Comparison of ENCODE assay signal across 20 mouse cellular contexts in the genomic region with DNA sequence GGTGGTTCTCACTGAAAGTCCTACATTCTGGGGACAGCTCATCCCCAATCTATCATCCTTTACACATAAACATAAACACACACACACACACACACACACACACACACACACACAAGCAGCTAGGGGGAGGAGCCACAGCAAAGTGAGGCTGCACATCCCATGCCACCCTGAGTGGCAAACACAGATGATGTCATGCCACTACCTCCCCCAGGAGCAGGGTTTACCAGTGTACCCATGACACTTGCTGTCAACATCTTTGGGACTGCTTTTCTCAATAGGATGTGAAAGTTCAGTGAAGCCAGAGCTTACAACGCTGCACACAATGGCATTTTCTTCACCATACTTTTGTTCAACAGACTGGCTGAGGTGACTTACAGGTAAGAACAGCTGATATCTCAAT.
DNase-seq lines count a peak whose midpoint lies in the region; ATAC-seq and TF ChIP-seq lines count a peak whose summit lies in the region.
"Had no signal": no experiment of that assay in that cellular context is flagged by ENCODE, and none has a peak within 500 bp of the region (broad histone marks: within the 10 kb centered on the region; RNA-seq: fewer than 3 reads in every experiment).

No protein-coding gene starts in this region.

- no peak for TF ChIP-seq POLR2A in CH12.LX (IDR thresholded peaks at IDR 0.05; ENCODE audit: low read depth, low read length)

- peaks cover 8 to 45% of the 10 kb centered on the region in 2 experiments for H3K36me3 ChIP-seq in CH12.LX (replicated peaks in 1 of 2; ENCODE audit: control insufficient read depth in 1 of 2, insufficient read depth in 1 of 2, low read length in 1 of 2)

- H3K9me3 ChIP-seq in CH12.LX (replicated peaks; ENCODE audit: low read length), result no peaks in the 10 kb centered on the region
- H3K9me3 ChIP-seq: forebrain, embryonic 15.5 days; heart, embryonic 10.5 days; hindbrain, embryonic 12.5 days had no signal

- TF ChIP-seq EP300 in CH12.LX (IDR thresholded peaks at IDR 0.05; ENCODE audit: low read length), result no peak

- H3K27ac ChIP-seq in CH12.LX (ENCODE audit: insufficient read depth, low read depth), result no peak overlapping the region
- H3K27ac ChIP-seq: forebrain, embryonic 15.5 days; heart, embryonic 10.5 days; hindbrain, embryonic 12.5 days had no signal

- H3K79me2 ChIP-seq in CH12.LX (replicated peaks; ENCODE audit: control insufficient read depth, extremely low read depth, insufficient read depth, poor library complexity, severe bottlenecking), result no peaks in the 10 kb centered on the region; the same call in 1 of the 2 replicates

- ATAC-seq in monocyte, adult 5-6 weeks (replicated peaks; ENCODE audit: insufficient number of reproducible peaks, low FRiP score, low TSS enrichment, poor library complexity, severe bottlenecking), result peak; percentile 60
- ATAC-seq: activated CD4-positive, CD25-positive, alpha-beta regulatory T cell, adult 4 months; CD4-positive, CD25-positive, alpha-beta regulatory T cell, adult 4 months; forebrain, embryonic 15.5 days; hindbrain, embryonic 16.5 days; inflammation-experienced regulatory T-cells, adult 6 months had no signal

- dilution Hi-C loops in CH12.LX (cut with MboI; ENCODE audit: extremely low pct_ligation_motif_present, extremely low pct_unique_long_range_greater_than_20kb, low sequenced_read_pairs), result no loop called here

- no peak overlapping the region for H3K4me2 ChIP-seq in CH12.LX (ENCODE audit: insufficient read depth, low read depth, poor library complexity, severe bottlenecking)
- H3K4me2 ChIP-seq: forebrain, embryonic 15.5 days; hindbrain, embryonic 12.5 days had no signal

- peak; percentile 23 for DNase-seq in retina, postnatal 1 day
- DNase-seq in retina, embryonic 14.5 days (ENCODE audit: low spot score), result no peak
- DNase-seq in CH12.LX (ENCODE audit: extremely low read depth), result peak; percentile 19
- DNase-seq in heart, adult 11 months, result no peak
- DNase-seq in gastrocnemius, postnatal 25 days, result no peak
- DNase-seq: adrenal gland, postnatal 14 days; cerebellum, adult 18-20 months; cerebellum, adult 9-11 months; cerebellum, postnatal 36 days; gastrocnemius, postnatal 10 days; heart, postnatal 10 days; heart, postnatal 4 days had no signal

- no peak for TF ChIP-seq RAD21 in CH12.LX (IDR thresholded peaks at IDR 0.05; ENCODE audit: low read depth, low read length)

- no peaks in the 10 kb centered on the region for H3K27me3 ChIP-seq in CH12.LX (replicated peaks)
- H3K27me3 ChIP-seq: forebrain, embryonic 15.5 days; hindbrain, embryonic 12.5 days had no signal

- H3K9ac ChIP-seq in CH12.LX (ENCODE audit: insufficient read depth, low read depth), result no peak overlapping the region
- H3K9ac ChIP-seq: forebrain, embryonic 15.5 days; hindbrain, embryonic 12.5 days had no signal

- in situ Hi-C loops in CH12.LX (cut with MboI; ENCODE audit: low pct_ligation_motif_present, low pct_unique_long_range_greater_than_20kb, low sequenced_read_pairs), result loop anchor here (5.0 kb wide), 1 partner anchor 33 kb away; no protein-coding TSS in a partner anchor

- peaks cover 10 to 34% of the 10 kb centered on the region in 2 experiments; a peak in 3 of 4 replicates for H3K4me1 ChIP-seq in CH12.LX (ENCODE audit: control insufficient read depth in 1 of 2, insufficient read depth in 2 of 2)
- H3K4me1 ChIP-seq: forebrain, embryonic 15.5 days; heart, embryonic 10.5 days; hindbrain, embryonic 12.5 days had no signal

- H3K4me3 ChIP-seq in CH12.LX (replicated peaks in 1 of 3; ENCODE audit: low read depth in 2 of 3, low read length in 2 of 3, poor library complexity in 1 of 3), result no peak overlapping the region
- H3K4me3 ChIP-seq: forebrain, embryonic 15.5 days; heart, embryonic 10.5 days; hindbrain, embryonic 12.5 days had no signal

- TF ChIP-seq CTCF in CH12.LX (conservative IDR thresholded peaks at IDR 0.05 in 1 of 2, IDR thresholded peaks at IDR 0.05 in 1 of 2; ENCODE audit: low read depth in 2 of 2, low read length in 2 of 2), result no peak

TF ChIP-seq in CH12.LX, 34 proteins besides CTCF, POLR2A, EP300 and RAD21:
- TF ChIP-seq ELF1 (IDR thresholded peaks at IDR 0.05; ENCODE audit: low read depth, low read length) (no peak), HCFC1 (IDR thresholded peaks at IDR 0.05; ENCODE audit: low read depth, low read length) (no peak), GABPA (IDR thresholded peaks at IDR 0.05; ENCODE audit: insufficient replicate concordance, low read depth, low read length) (no peak), MAZ (IDR thresholded peaks at IDR 0.05; ENCODE audit: low read depth, low read length) (no peak), SIN3A (IDR thresholded peaks at IDR 0.05; ENCODE audit: low read length) (no peak), UBTF (IDR thresholded peaks at IDR 0.05; ENCODE audit: low read depth, low read length) (no peak), USF1 (IDR thresholded peaks at IDR 0.05; ENCODE audit: low read depth, low read length) (no peak), NELFE (IDR thresholded peaks at IDR 0.05; ENCODE audit: low read depth, low read length) (no peak), USF2 (conservative IDR thresholded peaks at IDR 0.05; ENCODE audit: low read depth, low read length) (no peak), ZC3H11A (IDR thresholded peaks at IDR 0.05; ENCODE audit: low read depth, low read length) (no peak), IRF4 (IDR thresholded peaks at IDR 0.05; ENCODE audit: low read depth, low read length) (no peak), JUN (IDR thresholded peaks at IDR 0.05; ENCODE audit: insufficient read depth, low read depth, low read length) (no peak), RCOR1 (conservative IDR thresholded peaks at IDR 0.05; ENCODE audit: low read depth, low read length) (no peak), CHD2 (IDR thresholded peaks at IDR 0.05; ENCODE audit: low read length) (no peak)

Comparison
In these comparisons a context has a peak if more than half of its experiments do, and no peak if none do; other contexts are left out.
1. DNase-seq: peak in retina, postnatal 1 day (single experiment) and CH12.LX (single experiment); none in retina, embryonic 14.5 days (single experiment), heart, adult 11 months (single experiment) and gastrocnemius, postnatal 25 days (single experiment).